Mouse (Mus musculus) kidney, postnatal 10 days (tissue): ENCODE measurements around the gene Sap30.

Experiments
- DNase-seq: peaks from one replicate; pipeline ENCODE4 v3.0.0; 2021; ENCODE audit warnings: mixed read lengths

The Sap30 gene

DNA sequence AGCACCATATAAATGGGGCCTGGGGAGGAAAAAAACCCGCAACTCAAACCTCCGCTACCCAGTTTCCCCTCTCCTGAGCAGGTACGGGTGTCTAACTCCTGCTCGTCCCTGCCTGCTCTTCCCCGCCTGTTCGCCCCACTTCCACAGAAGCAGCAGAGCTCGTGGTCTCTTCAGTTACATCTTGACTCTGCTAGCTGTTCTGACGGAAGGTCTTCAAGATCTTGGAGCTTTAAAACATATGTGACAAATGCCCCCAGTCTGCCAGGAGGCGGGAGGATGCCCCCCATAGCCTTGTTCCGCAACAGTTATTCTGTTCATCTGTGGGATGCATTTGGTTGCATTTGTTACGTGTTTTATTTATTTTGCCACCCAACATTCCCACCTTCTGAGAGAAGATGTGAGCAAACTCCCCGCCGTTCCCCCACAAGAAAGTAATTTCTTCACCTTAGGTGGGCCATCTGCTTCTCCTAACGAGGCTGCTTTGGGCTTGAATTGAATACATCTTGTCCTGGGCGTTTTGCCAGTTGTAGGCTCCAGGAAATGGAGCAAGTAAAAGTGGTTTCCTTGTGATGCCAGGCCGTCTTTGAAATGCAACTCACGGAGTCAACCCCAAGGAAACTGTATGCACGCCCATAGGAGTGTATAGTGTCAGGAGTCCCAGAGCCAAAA, 51.8 kb downstream of the Sap30 start:
- DNase-seq = peak; percentile 42

GRCm38 (mm10) chr8:57432802-57433201, 54.9 kb downstream of the Sap30 start:
- no peak for DNase-seq
